Mouse (Mus musculus) urinary bladder, postnatal 0 days (tissue): ENCODE results near the gene Syap1. TPM values are rescaled to one million over a fixed set of nuclear protein-coding genes. Genes with fewer than 3 reads are reported as not detected.

Experiments used
- microRNA counts: library from miRNA; unstranded; fragments of <30 nt; microRNA quantifications from one replicate; lab custom pipeline; 2016
- microRNA-seq: library from miRNA; unstranded; fragments of <30 nt; microRNA quantifications from one replicate; pipeline ENCODE4, GENCODE M21; 2016
- polyA plus RNA-seq: library from polyadenylated mRNA; unstranded; fragments of >200 nt; fragmentation: Nextera tagmentation; extraction: Ambion mirVana; gene quantifications from 2 replicates; pipeline ENCODE4 v1.2.1, GENCODE M21; 2015

The Syap1 gene
- polyA plus RNA-seq, result 41.2 and 51.0 TPM in 2 replicates

GRCm38 (mm10) chrX:162887931-162888511, at the start of gene Syap1:
Gene Syap1 (minus strand): TSS chrX:162888447.

GRCm38 (mm10) chrX:162900938-162901337, 12.7 kb upstream of the Syap1 start, which contains the start of gene Ctps2:
Gene Ctps2 (plus strand): TSS chrX:162901238.

GRCm38 (mm10) chrX:162829203-162829708, 59.0 kb downstream of the Syap1 start, which contains the start of gene Txlng:
Gene Txlng (minus strand): TSS chrX:162829454.

MicroRNAs encoded within 50 kb of the gene (microRNA counts, 519-probe panel; counts per million panel counts)
- 1,507 counts per million, percentile 11 among the panel's probes with 10 or more counts for microRNA mmu-miR-3473 (lab: Ali Mortazavi, UCI)

Small RNA genes lying within 50 kb of the gene (microRNA-seq; reads per million reads assigned to microRNA genes)
- not detected for gene Mir3473a

Other genes with a start within 250 kb of the Syap1 start
- 2.1 and 2.4 TPM in 2 replicates for gene Reps2, start 244.8 kb downstream of the Syap1 start, polyA plus RNA-seq
- 360 and 407 TPM in 2 replicates for gene Rbbp7, start 128.0 kb downstream of the Syap1 start, polyA plus RNA-seq
- 6.3 and 7.1 TPM in 2 replicates for gene Txlng, start 59.0 kb downstream of the Syap1 start, polyA plus RNA-seq
- gene Ctps2, start 12.8 kb upstream of the Syap1 start, polyA plus RNA-seq, result 60.5 and 65.3 TPM in 2 replicates
- gene S100g, start 76.2 kb upstream of the Syap1 start, polyA plus RNA-seq, result 0.30 and 0.37 TPM in 2 replicates